Mouse (Mus musculus): ENCODE measurements around the gene Map3k1.

GRCm38 (mm10) chr13:111819106-111819505, 10.3 kb upstream of the Map3k1 start:
- TF ChIP-seq CTCF (IDR thresholded peaks at IDR 0.05; ENCODE audit: low read depth) (no peak), EP300 (IDR thresholded peaks at IDR 0.05; ENCODE audit: low read depth) (no peak)

Measured in heart, postnatal 0 days (tissue).